Mouse (Mus musculus) lung, postnatal 14 days (tissue): ENCODE results near the gene Snx5.

Experiments used
- DNase-seq: peaks from one replicate; pipeline ENCODE4 v3.0.0; 2021

Snx5 gene

GRCm38 (mm10) chr2:144226906-144227586 lies 43.7 kb downstream of the Snx5 start:
- no peak for DNase-seq

GRCm38 (mm10) chr2:144224351-144224750 lies 46.4 kb downstream of the Snx5 start:
- DNase-seq: no peak

- DNase-seq: no peak
Observed at GRCm38 (mm10) chr2:144215601-144216000, 55.1 kb downstream of the Snx5 start.

GRCm38 (mm10) chr2:144215195-144215594 lies 55.5 kb downstream of the Snx5 start:
- no peak for DNase-seq

GRCm38 (mm10) chr2:144214508-144215185 lies 56.1 kb downstream of the Snx5 start:
- DNase-seq: no peak

- peak; percentile 8 for DNase-seq
Observed at GRCm38 (mm10) chr2:144213803-144214202, 56.9 kb downstream of the Snx5 start.

- peak; percentile 21 for DNase-seq
Observed at GRCm38 (mm10) chr2:144209425-144209824, 61.3 kb downstream of the Snx5 start.

- DNase-seq: peak; percentile 26
Observed at GRCm38 (mm10) chr2:144207365-144207764, 63.3 kb downstream of the Snx5 start.

GRCm38 (mm10) chr2:144203001-144203400 lies 67.7 kb downstream of the Snx5 start:
- DNase-seq: no peak

- no peak for DNase-seq
Observed at GRCm38 (mm10) chr2:144202567-144202966, 68.1 kb downstream of the Snx5 start.

GRCm38 (mm10) chr2:144202151-144202550 lies 68.6 kb downstream of the Snx5 start:
- DNase-seq: no peak
